Mouse (Mus musculus) CD4-positive helper T cell, adult 2 months (primary cell): ENCODE data around the gene Man1a2.
A peak's percentile ranks its signal among the peaks of the same experiment; 100 is the strongest.

Experiments
- DNase-seq: peaks from one replicate; pipeline ENCODE4 v3.0.0-alpha.2; 2012; ENCODE audit warnings: low read depth, missing footprints, low spot score

Gene Man1a2

GRCm38 (mm10) chr3:100685087-100685762, at the start of gene Man1a2:
Man1a2 (minus strand) TSS chr3:100685503.
- DNase-seq = peak; percentile 89

- no peak for DNase-seq
Observed at GRCm38 (mm10) chr3:100734482-100735154, 49.3 kb upstream of the Man1a2 start.

DNA sequence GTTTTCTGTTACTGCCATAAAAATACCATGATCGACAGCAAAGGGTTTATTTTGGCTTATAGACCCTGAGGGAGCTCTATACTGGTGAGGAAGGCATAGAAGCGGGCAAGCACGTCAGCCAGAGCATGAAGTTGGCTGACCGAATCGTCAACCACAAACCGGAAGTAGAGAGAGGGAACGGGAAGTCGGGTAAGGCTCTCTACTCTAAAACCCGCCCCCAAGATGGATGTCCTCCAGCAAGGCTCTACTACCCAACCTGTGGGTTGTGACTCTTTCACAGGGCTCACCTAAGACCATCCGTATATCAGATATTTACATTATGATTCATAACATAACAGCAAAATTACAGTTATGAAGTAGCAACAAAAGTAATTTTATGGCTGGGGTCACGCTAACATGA, 46.6 kb upstream of the Man1a2 start:
- DNase-seq = no peak

DNA sequence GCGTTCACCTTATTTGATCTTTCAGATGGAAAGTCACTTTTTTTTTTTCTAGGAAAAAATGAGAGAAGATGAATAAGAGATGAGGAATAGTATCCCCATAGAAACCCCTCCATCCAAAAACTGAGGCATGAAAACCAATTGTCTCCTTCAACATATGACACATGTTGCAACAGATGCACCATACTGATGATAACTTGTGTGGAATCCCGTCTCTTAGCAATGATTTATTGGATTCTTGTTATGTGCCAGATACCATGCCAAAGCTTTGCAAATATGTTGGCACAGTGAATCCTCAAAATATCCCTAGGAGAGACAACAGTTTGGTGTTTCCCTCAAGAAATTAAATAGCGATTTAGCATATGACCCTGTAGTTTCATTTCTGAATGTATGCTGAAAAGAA, 46.0 kb upstream of the Man1a2 start:
- DNase-seq = no peak

DNA sequence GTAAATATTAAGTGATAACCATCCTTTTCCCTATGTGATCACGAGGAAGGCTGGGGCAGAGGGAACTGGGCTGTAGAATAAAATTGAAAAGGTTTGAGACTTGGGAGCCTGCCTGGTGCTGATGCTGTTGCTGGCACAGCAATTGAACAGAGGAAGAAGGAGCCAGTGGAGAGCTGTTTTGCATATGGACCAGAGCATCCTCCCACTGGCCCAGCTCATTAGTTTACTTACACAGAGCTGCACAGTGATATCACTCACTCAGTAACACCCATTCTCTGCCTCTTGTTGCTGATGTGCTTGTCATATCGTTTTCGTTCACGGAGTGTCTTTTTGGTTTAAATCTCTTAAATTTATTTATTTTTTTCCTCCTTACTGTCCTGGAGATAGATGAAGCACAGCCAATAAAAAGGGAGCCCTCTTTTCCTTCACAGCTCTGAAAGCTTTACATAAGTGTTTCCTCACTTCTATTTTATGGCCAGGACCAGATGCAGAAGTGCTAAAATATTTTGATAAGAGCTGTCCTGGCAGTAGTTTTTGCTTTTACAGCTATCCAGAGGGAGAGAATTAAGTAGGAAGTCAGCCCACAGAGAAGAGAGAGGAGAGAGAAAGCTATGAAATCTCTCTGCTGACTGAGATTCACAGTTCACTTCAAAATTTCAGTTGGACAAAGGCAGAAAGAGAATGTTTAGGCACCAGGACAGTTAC, 42.9 kb upstream of the Man1a2 start:
- no peak for DNase-seq

DNA sequence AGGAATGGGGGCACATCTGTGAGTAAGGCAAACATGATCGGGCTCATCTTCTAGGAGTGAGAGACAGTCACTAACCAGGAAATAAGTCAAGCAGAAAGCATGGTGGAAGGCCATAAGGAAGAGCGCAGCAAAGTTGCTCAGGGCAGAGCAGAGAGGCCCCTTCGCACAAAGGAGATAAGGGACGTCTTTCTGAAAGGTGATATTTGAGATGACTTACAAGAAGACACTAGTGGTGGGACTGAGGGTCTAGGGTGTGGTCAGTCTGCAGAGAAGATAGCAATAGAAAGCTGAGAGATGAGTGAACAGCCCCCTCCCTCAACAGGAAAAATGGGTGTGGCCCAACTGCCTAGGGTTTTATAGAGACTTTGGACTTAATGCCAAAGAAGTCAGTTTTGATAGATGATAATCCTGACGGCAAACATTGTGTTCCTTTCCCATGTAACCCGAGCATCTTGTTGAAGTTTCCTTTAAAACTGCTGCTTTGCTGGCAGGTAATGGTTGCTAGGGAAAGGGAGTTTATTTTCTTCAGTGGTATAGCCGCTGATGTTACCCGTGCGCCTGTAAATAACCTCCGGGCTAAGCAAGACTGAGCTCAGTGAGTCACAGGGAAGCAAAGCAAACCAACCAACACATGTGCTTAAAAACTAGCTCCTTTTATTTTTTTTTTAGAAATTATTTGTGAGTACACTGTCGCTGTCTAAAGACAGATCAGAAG, 40.8 kb upstream of the Man1a2 start:
- no peak for DNase-seq

DNA sequence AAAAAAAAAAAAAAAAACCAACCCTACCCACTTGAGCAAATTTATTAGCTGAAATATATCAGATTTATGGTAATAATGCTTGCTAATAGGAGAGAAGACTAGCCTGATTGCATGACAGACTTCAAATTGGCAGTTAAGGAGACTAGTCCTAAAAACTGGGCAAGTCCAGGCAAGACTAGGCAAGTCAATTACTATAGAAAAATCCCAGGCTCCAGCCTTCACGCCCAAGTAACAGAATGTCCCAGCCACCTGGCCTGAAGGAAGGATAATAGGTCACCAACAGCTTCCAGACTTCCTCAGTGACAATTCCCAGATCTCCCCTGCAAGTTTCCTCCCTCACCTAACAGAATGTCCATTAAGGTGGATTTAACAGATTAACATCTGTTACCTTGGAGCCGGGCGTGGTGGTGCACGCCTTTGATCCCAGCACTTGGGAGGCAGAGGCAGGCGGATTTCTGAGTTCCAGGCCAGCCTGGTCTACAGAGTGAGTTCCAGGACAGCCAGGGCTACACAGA, 35.5 kb upstream of the Man1a2 start:
- no peak for DNase-seq

DNA sequence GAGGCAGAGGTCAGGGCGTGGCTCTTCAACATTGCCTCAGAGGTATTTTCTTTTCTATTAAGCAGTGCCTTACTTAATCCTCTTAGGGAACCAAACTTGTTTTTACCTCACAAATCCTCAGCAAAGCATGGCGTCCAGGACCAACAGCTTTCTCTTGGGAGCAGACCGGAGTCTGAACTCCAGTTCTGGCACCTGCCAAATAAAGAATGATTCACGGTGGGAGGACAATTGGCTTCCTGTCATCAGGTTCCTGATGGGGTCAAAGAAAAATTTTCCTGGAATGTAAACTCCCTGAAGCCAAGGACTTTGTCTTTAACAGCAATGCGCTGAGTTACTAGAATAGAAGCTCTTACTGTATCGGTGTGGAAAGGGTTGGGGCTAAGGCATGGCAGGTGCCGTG, 30.9 kb upstream of the Man1a2 start:
- no peak for DNase-seq

DNA sequence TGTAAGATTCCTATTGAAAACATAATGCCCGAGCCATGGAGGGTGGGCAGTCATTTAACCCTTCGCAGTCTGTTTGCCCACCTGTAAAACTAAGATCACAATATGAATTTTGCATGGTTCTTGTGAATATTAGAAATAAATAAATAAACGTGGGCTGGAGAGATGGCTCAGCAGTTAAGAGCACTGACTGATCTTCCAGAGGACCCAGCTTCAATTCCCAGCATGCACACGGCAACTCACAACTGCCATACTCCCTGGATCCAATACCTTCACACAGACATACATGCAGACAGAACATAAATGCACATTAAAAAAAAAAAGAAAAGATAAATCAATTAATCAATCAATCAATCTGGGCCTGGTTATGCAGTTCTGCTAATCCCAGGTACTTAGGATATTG, 30.1 kb upstream of the Man1a2 start:
- no peak for DNase-seq

DNA sequence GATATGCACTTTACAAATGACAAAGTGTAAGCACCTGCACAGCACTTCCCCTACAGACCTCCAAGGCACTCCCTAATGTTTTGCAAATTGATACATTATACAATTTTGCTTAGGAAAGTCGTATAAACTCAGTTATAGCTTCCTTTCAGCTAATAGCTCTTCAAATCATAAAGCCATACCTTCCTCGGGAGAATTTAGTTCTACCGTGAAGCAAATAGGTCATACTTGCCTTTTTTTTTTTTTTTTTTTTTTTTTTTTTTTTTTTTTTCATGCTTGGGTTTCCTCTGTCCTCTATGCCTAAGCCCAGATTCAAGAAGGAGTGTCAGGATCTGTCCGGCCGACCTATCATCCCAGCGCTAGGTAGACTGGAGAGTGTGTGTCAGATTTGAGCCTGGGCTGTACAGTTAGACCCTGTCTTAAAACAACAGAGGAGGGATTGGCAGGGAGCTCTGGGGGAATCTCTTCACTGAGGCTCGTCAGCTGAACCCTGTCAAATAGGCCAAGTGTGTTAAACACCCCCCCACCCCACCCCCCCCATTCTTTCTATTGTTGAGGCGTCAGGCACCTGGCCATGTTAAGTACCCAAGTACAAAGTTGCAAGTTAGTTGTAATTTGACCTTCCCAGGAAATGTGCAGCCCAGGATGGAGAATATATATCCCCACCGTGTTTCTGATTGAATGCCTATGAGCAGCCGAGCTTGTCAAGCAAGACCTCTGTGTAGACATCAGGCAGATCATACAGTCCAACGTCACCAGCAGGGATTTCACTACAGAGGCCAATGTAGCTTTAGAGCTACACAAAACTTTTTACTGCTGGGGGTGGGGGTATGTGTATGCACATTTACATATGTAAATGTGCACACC, 28.1 kb upstream of the Man1a2 start:
- DNase-seq = no peak

- no peak for DNase-seq
Observed at GRCm38 (mm10) chr3:100712140-100712539, 26.8 kb upstream of the Man1a2 start.

- no peak for DNase-seq
Observed at GRCm38 (mm10) chr3:100711486-100711885, 26.2 kb upstream of the Man1a2 start.

DNA sequence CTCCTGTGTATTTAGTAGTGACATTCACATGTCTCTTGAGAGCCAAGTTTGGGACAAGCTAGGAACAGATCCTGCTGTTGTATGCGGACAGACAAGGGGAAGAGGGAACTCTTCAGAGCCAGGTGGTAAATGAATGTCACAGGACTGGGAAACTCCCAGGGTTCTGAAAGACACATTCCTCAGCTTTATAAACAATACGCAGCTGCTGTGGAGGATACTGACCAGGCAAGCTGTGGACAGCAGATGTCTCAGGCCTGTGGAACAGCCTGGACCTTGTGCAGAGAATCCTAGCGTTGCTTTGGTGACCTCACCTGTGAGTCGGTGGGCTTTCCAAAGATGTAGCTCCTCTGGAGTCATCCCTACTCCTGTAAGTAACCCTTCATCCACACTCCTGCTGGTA, 21.8 kb upstream of the Man1a2 start:
- no peak for DNase-seq

DNA sequence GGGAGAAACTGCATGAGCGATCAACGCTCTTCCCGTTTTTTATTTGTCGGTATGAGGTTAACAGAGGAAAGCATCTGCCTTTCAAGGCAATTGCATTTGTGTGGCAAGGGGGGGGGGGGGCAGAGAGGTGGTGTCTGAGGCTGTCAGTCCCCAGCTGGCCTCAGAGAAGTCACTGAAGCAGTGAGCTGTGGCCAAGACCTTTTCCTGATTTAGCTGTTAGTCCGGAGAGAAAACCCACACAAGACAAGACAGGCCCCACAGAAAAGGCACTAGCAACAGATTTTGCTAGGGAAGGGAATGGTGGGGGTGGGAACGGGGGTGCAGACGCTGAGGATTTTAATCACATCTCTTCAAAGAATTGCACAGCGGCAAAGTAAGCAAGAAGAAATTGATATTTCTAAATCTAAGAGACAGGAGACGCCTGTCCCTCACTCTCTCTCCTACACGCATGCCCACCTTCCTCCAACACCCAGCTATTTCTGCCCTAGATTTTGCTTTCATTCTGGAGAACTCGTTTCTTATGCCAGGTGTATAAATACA, 19.9 kb upstream of the Man1a2 start:
- DNase-seq = no peak

DNA sequence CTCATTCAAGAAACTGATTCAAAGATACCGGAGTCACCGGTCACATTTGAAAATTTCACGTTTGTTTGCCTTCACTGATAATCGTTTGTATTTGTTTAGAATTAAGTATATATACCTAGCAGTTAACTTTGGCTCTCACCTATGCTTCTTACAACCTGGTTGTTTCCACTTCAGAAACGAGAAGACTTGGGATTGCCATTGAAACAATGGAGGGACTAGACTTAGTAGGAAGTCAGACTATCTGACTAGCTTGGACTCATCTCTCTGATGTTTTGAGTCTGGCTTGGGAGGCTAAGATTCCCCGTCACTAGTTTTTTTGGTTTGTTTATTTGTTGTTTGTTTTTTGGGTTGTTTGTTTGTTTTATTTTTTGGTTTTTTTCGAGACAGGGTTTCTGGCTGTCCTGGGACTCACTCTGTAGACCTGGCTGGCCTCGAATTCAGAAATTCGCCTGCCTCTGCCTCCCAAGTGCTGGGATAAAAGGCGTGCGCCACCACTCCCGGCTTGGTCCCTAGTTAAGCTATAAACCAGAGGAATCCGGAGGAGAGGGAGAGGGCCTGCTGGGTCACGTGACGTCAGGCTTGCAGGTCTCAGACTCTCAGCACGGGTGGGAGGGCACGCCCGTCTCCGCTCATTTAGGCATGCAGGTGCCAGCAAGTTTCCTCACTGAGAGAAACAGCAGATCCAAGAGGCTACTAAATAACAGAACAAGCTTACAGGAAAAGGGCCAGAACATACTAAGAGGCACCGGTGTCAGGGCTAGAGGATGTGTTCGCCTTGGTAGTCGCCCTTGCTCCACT, 18.7 kb upstream of the Man1a2 start:
- no peak for DNase-seq

DNA sequence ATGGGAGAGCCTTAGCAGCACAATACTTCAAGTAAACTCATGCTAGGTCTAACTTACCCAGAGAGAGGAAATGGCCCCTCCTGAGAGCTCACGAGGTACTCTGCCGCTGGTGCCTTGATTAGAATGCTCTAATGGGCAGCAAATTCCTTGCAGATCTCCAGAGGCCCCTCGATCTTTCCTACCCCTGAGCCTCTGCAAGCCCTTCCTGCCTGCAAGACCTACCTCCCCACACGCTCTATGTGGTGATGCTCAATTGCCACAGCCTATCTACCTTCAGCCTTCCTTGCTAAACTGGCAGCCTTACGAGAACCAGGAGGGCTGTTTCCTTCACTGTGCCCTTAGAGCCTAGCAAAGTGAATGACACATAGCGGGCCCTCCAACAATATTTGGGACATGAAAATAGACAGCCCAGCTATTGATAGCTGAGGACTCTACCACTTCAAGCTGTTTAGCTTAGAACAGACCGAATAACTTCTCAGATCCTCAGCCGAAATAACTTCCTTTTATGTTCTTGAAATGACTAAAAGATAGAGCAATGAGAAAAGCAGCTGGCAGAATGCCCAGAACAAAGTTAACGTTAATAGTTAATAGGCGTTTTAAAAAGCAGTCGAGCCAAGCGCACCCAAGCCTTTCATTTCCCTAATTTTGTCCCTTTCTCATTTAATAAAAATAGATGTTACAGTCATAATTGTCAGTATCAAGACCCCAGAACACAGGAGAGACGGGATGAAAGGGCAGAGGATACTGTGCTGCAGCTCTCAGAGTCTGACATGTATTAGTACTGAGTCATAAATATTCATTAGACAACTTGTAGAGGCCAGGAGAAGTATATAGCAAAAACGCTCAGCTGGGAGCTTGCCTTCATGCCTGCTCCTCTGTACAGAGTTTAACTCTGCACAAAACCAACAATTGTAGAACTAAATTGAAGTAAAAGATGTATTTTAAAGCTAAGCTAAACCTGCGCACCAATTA, 17.9 kb upstream of the Man1a2 start:
- peak; percentile 30 for DNase-seq

- no peak for DNase-seq
Observed at GRCm38 (mm10) chr3:100688747-100689146, 3.4 kb upstream of the Man1a2 start.

DNA sequence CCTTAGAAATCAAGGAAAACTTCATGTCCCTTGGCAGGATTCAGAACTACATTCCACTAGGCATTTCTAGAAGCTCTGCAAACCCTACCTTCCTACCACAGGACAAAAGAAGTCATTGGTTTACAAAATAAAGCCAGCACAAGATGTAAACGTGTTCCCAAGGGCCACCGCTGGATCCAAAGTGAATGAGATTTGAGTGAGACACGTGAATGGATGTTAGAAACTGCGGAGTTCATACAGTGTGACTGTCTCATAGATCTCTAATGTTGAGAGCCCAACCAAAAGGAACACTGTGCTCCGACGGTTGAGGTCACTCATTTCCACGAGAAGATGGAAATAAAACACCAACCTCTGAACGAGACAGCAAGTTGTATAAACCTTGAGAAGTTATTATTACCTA, 1.5 kb upstream of the Man1a2 start:
- no peak for DNase-seq
